Comparison of ENCODE assay signal across 25 mouse cellular contexts in the genomic region with DNA sequence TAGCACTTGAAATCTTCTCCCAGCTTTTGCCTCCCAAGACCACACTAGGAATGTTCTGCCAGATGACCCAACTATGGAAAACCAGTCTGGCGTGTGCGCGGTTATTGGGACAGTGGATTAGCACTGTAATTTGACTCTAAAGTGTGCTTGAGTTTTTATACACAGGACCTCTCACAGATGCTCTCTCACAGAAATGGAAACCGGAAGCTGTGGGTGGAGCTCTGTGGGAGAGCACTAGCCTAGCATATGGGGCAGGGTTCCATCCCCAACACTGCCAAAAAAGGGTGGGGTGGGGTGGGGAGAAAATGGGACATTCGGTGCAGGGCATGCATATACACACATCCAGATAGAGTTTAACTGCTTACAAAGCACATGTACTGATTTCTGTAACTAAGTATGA.
A peak's percentile ranks its signal among the peaks of the same experiment; 100 is the strongest.
DNase-seq lines count a peak whose midpoint lies in the region; ATAC-seq lines count a peak whose summit lies in the region.
"Had no signal": no experiment of that assay in that cellular context is flagged by ENCODE, and none has a peak within 500 bp of the region (broad histone marks: within the 10 kb centered on the region; RNA-seq: fewer than 3 reads in every experiment).

No protein-coding gene starts in this region.

- H3K36me3 ChIP-seq in forebrain, embryonic 14.5 days (ENCODE audit: control insufficient read depth, insufficient read depth, low read length): no peaks in the 10 kb centered on the region
- H3K36me3 ChIP-seq: embryonic facial prominence, embryonic 15.5 days; forebrain, embryonic 15.5 days; heart, embryonic 13.5 days; hindbrain, embryonic 12.5 days; liver, embryonic 15.5 days; midbrain, embryonic 13.5 days had no signal

- no peak overlapping the region for H3K27ac ChIP-seq in forebrain, embryonic 14.5 days (ENCODE audit: low read depth, low read length)
- H3K27ac ChIP-seq: embryonic facial prominence, embryonic 15.5 days; forebrain, embryonic 15.5 days; heart, embryonic 13.5 days; hindbrain, embryonic 12.5 days; liver, embryonic 15.5 days; midbrain, embryonic 13.5 days had no signal

- no peaks in the 10 kb centered on the region for H3K27me3 ChIP-seq in forebrain, embryonic 14.5 days (replicated peaks; ENCODE audit: control insufficient read depth, insufficient read depth, low read length)
- H3K27me3 ChIP-seq: embryonic facial prominence, embryonic 15.5 days; forebrain, embryonic 15.5 days; heart, embryonic 13.5 days; hindbrain, embryonic 12.5 days; liver, embryonic 15.5 days; midbrain, embryonic 13.5 days had no signal

- DNase-seq in layer of hippocampus, adult 9-11 months: peak; percentile 29
- DNase-seq in layer of hippocampus, postnatal 14 days (ENCODE audit: low spot score in 2 of 2): no peak
- peak; percentile 13 for DNase-seq in right cerebral cortex, postnatal 25 days
- no peak for DNase-seq in right cerebral cortex, postnatal 36 days (ENCODE audit: low spot score in 2 of 2)
- DNase-seq in brain, adult 2 months (ENCODE audit: low read depth, low spot score): peak; percentile 60
- DNase-seq in forebrain, embryonic 14.5 days (ENCODE audit: low spot score): no peak
- DNase-seq: adrenal gland, adult 2 months; cerebellum, adult 18-20 months; cerebellum, postnatal 14 days; embryo, embryonic 11 days; gastrocnemius, postnatal 14 days; heart, adult 18-20 months; heart, postnatal 14 days; kidney, adult 18-20 months; liver; lung, postnatal 10 days; thymus, adult 18-20 months; thymus, postnatal 36 days had no signal

- no peak overlapping the region for H3K4me3 ChIP-seq in forebrain, embryonic 14.5 days (ENCODE audit: low read depth, low read length)
- H3K4me3 ChIP-seq: embryonic facial prominence, embryonic 15.5 days; forebrain, embryonic 15.5 days; heart, embryonic 13.5 days; hindbrain, embryonic 12.5 days; liver, embryonic 15.5 days; midbrain, embryonic 13.5 days had no signal

- no peak overlapping the region for H3K4me2 ChIP-seq in forebrain, embryonic 14.5 days (ENCODE audit: low read length)
- H3K4me2 ChIP-seq: embryonic facial prominence, embryonic 15.5 days; forebrain, embryonic 15.5 days; heart, embryonic 13.5 days; hindbrain, embryonic 12.5 days; liver, embryonic 15.5 days; midbrain, embryonic 13.5 days had no signal

- H3K9ac ChIP-seq in forebrain, embryonic 14.5 days (ENCODE audit: low read length): no peak overlapping the region
- H3K9ac ChIP-seq: embryonic facial prominence, embryonic 15.5 days; forebrain, embryonic 15.5 days; heart, embryonic 13.5 days; hindbrain, embryonic 12.5 days; liver, embryonic 15.5 days; midbrain, embryonic 13.5 days had no signal

- WGBS in forebrain, embryonic 14.5 days: 82% methylated on average over 5 of the region's 5 CpGs

- no peak for ATAC-seq in inflammation-experienced regulatory T-cells, adult 6 months
- no peak for ATAC-seq in forebrain, embryonic 14.5 days
- ATAC-seq: forebrain, embryonic 15.5 days; midbrain, embryonic 13.5 days had no signal

- H3K4me1 ChIP-seq in forebrain, embryonic 14.5 days (ENCODE audit: control insufficient read depth, insufficient read depth, low read length): no peaks in the 10 kb centered on the region
- H3K4me1 ChIP-seq: forebrain, embryonic 15.5 days; heart, embryonic 13.5 days; hindbrain, embryonic 12.5 days; liver, embryonic 15.5 days; midbrain, embryonic 13.5 days had no signal

- no peaks in the 10 kb centered on the region for H3K9me3 ChIP-seq in forebrain, embryonic 14.5 days (replicated peaks; ENCODE audit: control insufficient read depth, low read length)
- H3K9me3 ChIP-seq: embryonic facial prominence, embryonic 15.5 days; forebrain, embryonic 15.5 days; heart, embryonic 13.5 days; hindbrain, embryonic 12.5 days; liver, embryonic 15.5 days; midbrain, embryonic 13.5 days had no signal

Comparison
In these comparisons a context has a peak if more than half of its experiments do, and no peak if none do; other contexts are left out.
1. DNase-seq: peak in layer of hippocampus, adult 9-11 months (single experiment), right cerebral cortex, postnatal 25 days (single experiment) and brain, adult 2 months (single experiment); none in layer of hippocampus, postnatal 14 days (0 of 2), right cerebral cortex, postnatal 36 days (0 of 2) and forebrain, embryonic 14.5 days (single experiment).